Mouse (Mus musculus): Measurements from ENCODE around the gene Ywhag. TPM values are rescaled to one million over a fixed set of nuclear protein-coding genes. Genes with fewer than 3 reads are reported as not detected.

The Ywhag gene
- polyA plus RNA-seq, 1 experiment from 2014 or later: 89.4 TPM

DNA sequence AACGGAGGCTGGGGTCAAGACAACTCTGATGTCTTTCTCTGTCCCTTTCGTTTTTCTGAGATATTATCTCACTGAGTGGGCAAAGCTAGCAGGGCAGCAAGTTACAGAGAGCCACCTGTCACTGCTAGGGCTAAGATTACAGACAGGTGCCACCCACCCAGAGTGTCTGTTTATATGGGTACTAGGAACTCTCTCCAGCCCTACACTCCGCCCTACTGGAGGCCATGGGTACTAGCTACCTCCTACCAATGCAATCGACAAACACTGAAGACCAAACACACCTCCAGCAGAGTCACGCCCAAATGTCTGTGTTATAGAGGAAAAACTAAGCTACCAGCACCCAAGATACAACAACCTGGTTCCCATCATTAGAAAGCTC is 16.4 kb downstream of the Ywhag start:
- H3K27ac ChIP-seq: no peak overlapping the region
- ATAC-seq (replicated peaks; ENCODE audit: low FRiP score, low read depth) (0 out of 2 replicates have a peak, but pooled peaks have one; percentile 36), DNase-seq (ENCODE audit: low spot score) (no peak)
- 81% methylated on average over 5 of the region's 5 CpGs for WGBS
- peaks cover 19% of the 10 kb centered on the region for H3K36me3 ChIP-seq (ENCODE audit: insufficient read depth, low read length)
- H3K4me3 ChIP-seq (replicated peaks; ENCODE audit: low read depth, low read length): no peak overlapping the region
- TF ChIP-seq CTCF (IDR thresholded peaks at IDR 0.05; ENCODE audit: low read depth): no peak
- H3K27me3 ChIP-seq (ENCODE audit: insufficient read depth, low read length): no peaks in the 10 kb centered on the region
- no peak overlapping the region for H3K9ac ChIP-seq (ENCODE audit: low read depth, low read length)
- no peaks in the 10 kb centered on the region for H3K9me3 ChIP-seq (replicated peaks; ENCODE audit: low read length)
- no peaks in the 10 kb centered on the region; the same call in 1 of the 2 replicates for H3K4me1 ChIP-seq (replicated peaks; ENCODE audit: insufficient read depth, low read length)
- H3K4me2 ChIP-seq (ENCODE audit: low read length): no peak overlapping the region

DNA sequence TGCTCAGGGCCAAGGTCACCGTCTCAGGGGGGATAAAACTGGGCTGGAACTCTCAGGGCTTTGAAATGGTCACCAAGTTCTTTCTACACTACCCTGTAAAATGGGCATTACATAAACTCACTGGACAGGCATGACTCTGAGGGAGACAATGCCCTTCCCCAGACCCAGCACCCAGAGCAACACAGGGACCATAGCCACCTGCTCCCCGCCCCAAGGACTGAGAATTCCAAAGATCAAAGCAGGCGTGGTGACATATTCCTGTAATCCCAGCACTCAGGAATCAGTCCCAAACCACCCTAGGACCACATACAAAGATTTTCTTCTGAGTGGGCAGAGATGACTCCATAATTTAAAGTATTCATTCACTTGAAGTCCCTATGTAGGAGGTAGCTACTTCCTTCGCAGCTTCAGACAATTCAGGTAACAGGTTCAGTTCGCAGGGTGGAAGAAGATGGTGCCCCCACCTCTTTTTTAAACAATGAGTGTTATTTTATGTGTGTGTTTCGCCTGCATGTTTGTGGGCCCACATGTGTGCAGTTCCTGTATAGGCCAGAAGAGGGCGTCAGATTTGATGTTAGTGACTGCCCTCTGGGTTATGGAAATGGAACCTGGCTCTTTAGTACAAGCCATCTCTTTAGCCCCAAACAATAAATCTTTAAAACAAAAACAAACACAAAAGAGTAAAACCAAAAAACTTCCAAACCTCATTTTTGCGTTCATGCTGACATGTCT is 16.9 kb downstream of the Ywhag start:
- H3K27me3 ChIP-seq (ENCODE audit: insufficient read depth, low read length): no peaks in the 10 kb centered on the region
- peak; percentile 44 for TF ChIP-seq CTCF (IDR thresholded peaks at IDR 0.05; ENCODE audit: low read depth)
- no peak overlapping the region for H3K27ac ChIP-seq
- no peak overlapping the region for H3K4me2 ChIP-seq (ENCODE audit: low read length)
- H3K9ac ChIP-seq (ENCODE audit: low read depth, low read length): no peak overlapping the region
- H3K9me3 ChIP-seq (replicated peaks; ENCODE audit: low read length): no peaks in the 10 kb centered on the region
- WGBS: 93% methylated on average over 8 of the region's 8 CpGs
- H3K4me1 ChIP-seq (replicated peaks; ENCODE audit: insufficient read depth, low read length): no peaks in the 10 kb centered on the region; the same call in 1 of the 2 replicates
- DNase-seq (ENCODE audit: low spot score) (no peak), ATAC-seq (replicated peaks; ENCODE audit: low FRiP score, low read depth) (no peak)
- H3K36me3 ChIP-seq (ENCODE audit: insufficient read depth, low read length): peaks cover 16% of the 10 kb centered on the region
- no peak overlapping the region for H3K4me3 ChIP-seq (replicated peaks; ENCODE audit: low read depth, low read length)

DNA sequence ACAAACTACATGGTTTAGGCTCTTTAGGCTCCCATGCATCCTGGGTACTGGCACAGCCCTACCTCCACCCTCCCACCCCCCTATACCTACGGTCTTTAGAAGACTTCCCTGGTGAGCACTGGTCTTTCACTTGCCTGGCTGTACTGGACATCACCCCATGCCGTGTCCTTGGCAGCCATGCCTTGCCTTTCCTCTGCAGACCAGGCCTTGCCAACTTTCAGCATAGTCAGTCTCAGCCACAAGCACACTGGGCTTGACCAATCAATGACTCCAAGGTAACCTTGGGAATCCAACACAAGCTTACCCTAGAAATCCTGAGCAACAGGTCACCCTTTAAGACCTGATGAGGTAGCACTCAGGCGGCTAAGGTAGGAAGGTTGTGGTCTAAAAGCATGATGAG is 17.8 kb downstream of the Ywhag start:
- no peak overlapping the region for H3K4me3 ChIP-seq (replicated peaks; ENCODE audit: low read depth, low read length)
- DNase-seq (ENCODE audit: low spot score) (no peak), ATAC-seq (replicated peaks; ENCODE audit: low FRiP score, low read depth) (no peak)
- no peaks in the 10 kb centered on the region for H3K9me3 ChIP-seq (replicated peaks; ENCODE audit: low read length)
- 89% methylated on average over 3 of the region's 3 CpGs for WGBS
- no peak overlapping the region for H3K27ac ChIP-seq
- no peaks in the 10 kb centered on the region; the same call in 1 of the 2 replicates for H3K4me1 ChIP-seq (replicated peaks; ENCODE audit: insufficient read depth, low read length)
- no peaks in the 10 kb centered on the region for H3K27me3 ChIP-seq (ENCODE audit: insufficient read depth, low read length)
- no peak overlapping the region for H3K4me2 ChIP-seq (ENCODE audit: low read length)
- peaks cover 7% of the 10 kb centered on the region; the same call in 1 of the 2 replicates for H3K36me3 ChIP-seq (ENCODE audit: insufficient read depth, low read length)
- TF ChIP-seq CTCF (IDR thresholded peaks at IDR 0.05; ENCODE audit: low read depth): no peak
- no peak overlapping the region for H3K9ac ChIP-seq (ENCODE audit: low read depth, low read length)

DNA sequence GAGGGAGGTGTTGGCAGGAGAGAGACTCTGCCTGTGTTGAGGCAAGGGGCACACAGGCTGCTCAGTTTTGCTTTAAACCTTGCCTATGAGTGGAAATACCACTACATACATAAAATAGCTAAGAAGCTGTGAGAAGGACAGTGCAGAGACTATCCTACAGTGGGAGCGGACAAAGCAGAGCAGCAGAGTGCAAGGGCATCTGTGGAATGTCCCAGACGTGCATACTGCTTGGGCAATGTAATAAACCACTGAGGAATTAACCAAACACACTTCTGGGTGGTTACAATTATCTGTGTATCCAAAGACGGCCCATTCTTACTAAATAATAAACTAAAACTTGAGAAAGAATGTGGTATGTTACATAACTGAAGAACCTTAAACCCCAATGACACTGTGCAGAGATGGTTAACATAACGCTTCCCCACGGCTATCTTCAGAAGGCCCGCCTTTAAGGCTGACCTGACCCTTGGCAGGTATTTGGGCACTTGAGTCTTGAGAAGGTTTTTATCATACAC is 18.3 kb downstream of the Ywhag start:
- TF ChIP-seq CTCF (IDR thresholded peaks at IDR 0.05; ENCODE audit: low read depth): no peak
- DNase-seq (ENCODE audit: low spot score): no peak
- peaks cover 9% of the 10 kb centered on the region; the same call in 1 of the 2 replicates for H3K36me3 ChIP-seq (ENCODE audit: insufficient read depth, low read length)

DNA sequence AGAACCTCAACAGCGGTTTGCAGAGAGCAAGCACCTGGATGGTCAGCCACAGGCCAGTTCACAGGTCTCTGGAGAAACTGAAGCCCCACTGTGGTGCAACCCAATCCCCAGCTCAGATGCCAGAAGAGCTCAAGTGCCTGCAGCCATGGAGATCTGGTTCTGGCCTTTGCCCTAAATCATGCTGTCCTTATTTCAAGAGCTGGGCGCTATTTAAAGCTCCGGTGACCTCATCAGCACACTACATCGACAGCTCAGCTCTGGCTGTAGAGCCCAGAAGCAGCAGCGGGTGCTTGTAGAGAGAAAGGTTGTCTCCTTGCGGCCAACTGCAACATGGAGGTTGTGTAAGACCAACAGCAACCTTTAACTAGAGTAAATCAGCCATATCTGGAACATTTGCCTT is 20.3 kb downstream of the Ywhag start:
- Histone ChIP-seq H3K4me3 (replicated peaks; ENCODE audit: low read depth, low read length) (no peak overlapping the region), H3K4me1 (replicated peaks; ENCODE audit: insufficient read depth, low read length) (no peaks in the 10 kb centered on the region; the same call in 1 of the 2 replicates), H3K36me3 (ENCODE audit: insufficient read depth, low read length) (peaks cover 21% of the 10 kb centered on the region), H3K9me3 (replicated peaks; ENCODE audit: low read length) (no peaks in the 10 kb centered on the region), H3K9ac (ENCODE audit: low read depth, low read length) (no peak overlapping the region), H3K27me3 (ENCODE audit: insufficient read depth, low read length) (no peaks in the 10 kb centered on the region), H3K27ac (peak overlapping the region; percentile 25; the same call in 1 of the 2 replicates), H3K4me2 (ENCODE audit: low read length) (no peak overlapping the region)
- 63% methylated on average over 6 of the region's 6 CpGs for WGBS
- ATAC-seq (replicated peaks; ENCODE audit: low FRiP score, low read depth) (no peak), DNase-seq (ENCODE audit: low spot score) (no peak)
- no peak for TF ChIP-seq CTCF (IDR thresholded peaks at IDR 0.05; ENCODE audit: low read depth)

More for the DNA sequence above, 18.3 kb downstream of the Ywhag start:
- no peak overlapping the region for H3K27ac ChIP-seq
- no peaks in the 10 kb centered on the region; the same call in 1 of the 2 replicates for H3K4me1 ChIP-seq (replicated peaks; ENCODE audit: insufficient read depth, low read length)
- H3K9ac ChIP-seq (ENCODE audit: low read depth, low read length): no peak overlapping the region
- no peak for ATAC-seq (replicated peaks; ENCODE audit: low FRiP score, low read depth)
- no peak overlapping the region for H3K4me3 ChIP-seq (replicated peaks; ENCODE audit: low read depth, low read length)
- H3K9me3 ChIP-seq (replicated peaks; ENCODE audit: low read length): no peaks in the 10 kb centered on the region
- no peak overlapping the region for H3K4me2 ChIP-seq (ENCODE audit: low read length)
- WGBS: 74% methylated on average over 6 of the region's 6 CpGs
- H3K27me3 ChIP-seq (ENCODE audit: insufficient read depth, low read length): no peaks in the 10 kb centered on the region

DNA sequence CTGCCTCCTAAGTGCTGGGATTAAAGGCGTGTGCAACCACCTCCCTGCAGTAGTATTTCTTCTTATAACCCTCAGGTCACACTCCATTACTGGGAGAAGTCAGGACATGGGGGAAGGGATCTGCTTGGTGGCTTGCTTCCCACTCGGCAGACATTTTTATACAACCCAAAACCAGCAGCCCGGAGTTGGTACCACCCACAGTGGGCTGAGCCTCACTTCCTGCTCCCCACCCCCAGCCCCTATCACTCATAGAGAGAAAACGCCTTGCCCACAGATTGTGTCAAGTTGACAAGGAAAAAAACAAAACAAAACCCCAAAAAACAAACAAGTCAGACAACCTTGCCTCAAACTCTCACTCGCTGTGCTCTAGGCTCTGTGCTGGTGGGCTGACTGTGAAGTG is 21.2 kb downstream of the Ywhag start:
- no peak for ATAC-seq (replicated peaks; ENCODE audit: low FRiP score, low read depth)
- H3K4me1 ChIP-seq (replicated peaks; ENCODE audit: insufficient read depth, low read length): no peaks in the 10 kb centered on the region; the same call in 1 of the 2 replicates
- H3K27me3 ChIP-seq (ENCODE audit: insufficient read depth, low read length): no peaks in the 10 kb centered on the region
- peaks cover 25% of the 10 kb centered on the region for H3K36me3 ChIP-seq (ENCODE audit: insufficient read depth, low read length)
- 73% methylated on average over 5 of the region's 5 CpGs for WGBS
- TF ChIP-seq CTCF (IDR thresholded peaks at IDR 0.05; ENCODE audit: low read depth): no peak
- no peak overlapping the region for H3K27ac ChIP-seq
- H3K4me2 ChIP-seq (ENCODE audit: low read length): no peak overlapping the region
- no peak overlapping the region for H3K9ac ChIP-seq (ENCODE audit: low read depth, low read length)
- no peak for DNase-seq (ENCODE audit: low spot score)
- H3K9me3 ChIP-seq (replicated peaks; ENCODE audit: low read length): no peaks in the 10 kb centered on the region
- H3K4me3 ChIP-seq (replicated peaks; ENCODE audit: low read depth, low read length): no peak overlapping the region

Data from kidney, postnatal 0 days (tissue).